Mouse (Mus musculus): ENCODE measurements around the gene Cela2a. TPM values are rescaled to one million over a fixed set of nuclear protein-coding genes. Genes with fewer than 3 reads are reported as not detected.
"Not testable (repeated sequence)": the region's sequence is repeated elsewhere in the genome, so short reads cannot be mapped to it uniquely, and the experiment has no call there.

Cela2a gene
- total and polyA plus RNA-seq, 2 experiments from 2014 or later: not detected

DNA sequence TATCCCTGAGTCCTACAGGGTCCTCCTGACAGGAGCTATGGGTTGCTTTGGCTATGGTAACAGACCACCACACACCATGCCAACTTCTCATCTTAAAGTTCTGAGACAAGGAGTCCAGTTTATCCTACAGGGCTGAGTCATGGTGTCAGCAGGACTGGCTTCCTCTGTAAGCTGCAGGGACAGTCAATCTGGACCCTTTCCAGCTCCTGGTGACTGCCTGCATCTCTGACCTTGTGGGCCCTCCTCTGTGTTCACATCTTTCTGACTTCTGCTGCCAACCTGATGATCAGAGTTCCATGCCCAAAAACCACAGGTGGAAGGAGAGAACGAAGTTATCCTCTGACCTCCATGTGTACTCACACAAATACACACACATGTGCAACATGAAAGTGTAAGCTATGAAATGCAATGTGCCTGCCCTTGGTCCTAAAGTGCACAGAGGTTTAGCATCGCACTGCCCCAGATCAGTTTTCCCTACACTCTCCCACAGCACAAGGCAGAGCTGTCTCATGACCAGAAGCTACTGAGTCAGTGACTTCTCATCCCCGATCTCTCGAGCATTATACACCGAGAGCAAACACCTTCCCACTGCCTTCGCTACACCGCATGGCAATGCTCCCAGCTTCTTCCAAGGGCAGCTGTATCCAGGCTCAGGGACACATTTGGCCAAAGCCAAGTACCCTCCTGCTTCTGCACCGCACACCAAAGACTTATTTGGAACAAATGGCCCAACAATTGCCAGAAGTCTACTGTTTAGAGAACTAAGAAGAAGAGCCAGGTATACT, 44.6 kb downstream of the Cela2a start:
- no peak overlapping the region for H3K4me2 ChIP-seq (ENCODE audit: low read depth, low read length, poor library complexity, severe bottlenecking)
- H3K9ac ChIP-seq (replicated peaks; ENCODE audit: low read length, poor library complexity, severe bottlenecking): no peak overlapping the region
- H3K27ac ChIP-seq (ENCODE audit: low read depth, low read length): no peak overlapping the region
- no peak overlapping the region for H3K4me3 ChIP-seq (ENCODE audit: low read depth, low read length)
- no peaks in the 10 kb centered on the region for H3K9me3 ChIP-seq (ENCODE audit: low read length)
- H3K36me3 ChIP-seq (ENCODE audit: insufficient read depth, low read length): peaks cover 60% of the 10 kb centered on the region
- no peak for TF ChIP-seq CTCF (IDR thresholded peaks at IDR 0.05)
- no peaks in the 10 kb centered on the region for H3K4me1 ChIP-seq (ENCODE audit: insufficient read depth, low read length)
- no peak for ATAC-seq (ENCODE audit: low FRiP score)
- no peaks in the 10 kb centered on the region for H3K27me3 ChIP-seq (ENCODE audit: insufficient read depth, low read length)
- 95% methylated on average over 8 of the region's 8 CpGs for WGBS
- no peak for DNase-seq (ENCODE audit: low spot score)

DNA sequence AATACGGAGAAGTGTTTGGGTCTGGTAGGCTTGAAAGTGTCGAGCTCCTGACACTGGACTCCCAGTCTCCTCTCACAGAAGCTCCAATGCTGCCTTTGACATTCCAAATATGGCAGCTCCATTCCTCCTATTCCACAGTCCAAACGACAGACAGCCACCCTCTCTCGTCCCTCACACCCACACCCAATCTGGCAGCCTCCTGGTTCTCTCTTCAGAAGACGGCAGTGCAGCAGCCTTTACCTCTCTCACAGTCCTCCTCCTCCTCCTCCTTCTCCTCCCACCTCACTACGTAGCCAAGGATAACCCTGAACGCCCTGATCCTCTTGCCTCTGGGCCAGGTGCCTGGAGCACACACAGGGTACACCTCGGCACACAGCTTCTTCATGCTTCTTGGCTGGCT, 46.1 kb downstream of the Cela2a start:
- WGBS: 90% methylated on average over 8 of the region's 8 CpGs
- H3K9ac ChIP-seq (replicated peaks; ENCODE audit: low read length, poor library complexity, severe bottlenecking): no peak overlapping the region
- peaks cover 65% of the 10 kb centered on the region for H3K36me3 ChIP-seq (ENCODE audit: insufficient read depth, low read length)
- H3K27me3 ChIP-seq (ENCODE audit: insufficient read depth, low read length): no peaks in the 10 kb centered on the region
- no peaks in the 10 kb centered on the region for H3K4me1 ChIP-seq (ENCODE audit: insufficient read depth, low read length)
- no peak overlapping the region for H3K27ac ChIP-seq (ENCODE audit: low read depth, low read length)
- no peak overlapping the region for H3K4me2 ChIP-seq (ENCODE audit: low read depth, low read length, poor library complexity, severe bottlenecking)
- no peak overlapping the region for H3K4me3 ChIP-seq (ENCODE audit: low read depth, low read length)
- H3K9me3 ChIP-seq (ENCODE audit: low read length): no peaks in the 10 kb centered on the region
- no peak for DNase-seq (ENCODE audit: low spot score)
- ATAC-seq (ENCODE audit: low FRiP score): no peak
- no peak for TF ChIP-seq CTCF (IDR thresholded peaks at IDR 0.05)

DNA sequence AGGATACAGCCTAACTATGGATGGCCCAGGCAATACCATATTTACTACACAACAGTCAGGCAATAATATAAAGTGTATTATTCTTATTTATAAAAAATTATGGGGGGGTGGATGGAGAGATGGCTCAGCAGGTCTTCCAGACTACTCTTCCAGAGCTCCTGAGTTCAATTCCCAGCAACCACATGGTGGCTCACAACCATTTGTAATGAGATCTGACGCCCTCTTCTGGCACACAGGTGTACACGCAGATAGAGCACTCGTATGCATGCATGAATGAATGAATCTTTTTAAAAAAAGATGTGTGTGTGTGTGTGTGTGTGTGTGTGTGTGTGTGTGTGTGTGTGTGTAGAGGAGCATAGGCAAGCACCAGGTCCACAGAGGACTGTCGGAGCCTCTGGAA, 52.9 kb downstream of the Cela2a start:
- peak; percentile 26; the same call in 1 of the 2 replicates for TF ChIP-seq CTCF (IDR thresholded peaks at IDR 0.05)
- not testable (repeated sequence) for DNase-seq (ENCODE audit: low spot score); H3K4me3 ChIP-seq (ENCODE audit: low read depth, low read length); ATAC-seq (ENCODE audit: low FRiP score); H3K9me3 ChIP-seq (ENCODE audit: low read length); H3K4me2 ChIP-seq (ENCODE audit: low read depth, low read length, poor library complexity, severe bottlenecking); H3K27ac ChIP-seq (ENCODE audit: low read depth, low read length); H3K27me3 ChIP-seq (ENCODE audit: insufficient read depth, low read length); H3K9ac ChIP-seq (replicated peaks; ENCODE audit: low read length, poor library complexity, severe bottlenecking); H3K4me1 ChIP-seq (ENCODE audit: insufficient read depth, low read length)
- H3K36me3 ChIP-seq (ENCODE audit: insufficient read depth, low read length): peaks cover 71% of the 10 kb centered on the region
- 91% methylated on average over 4 of the region's 4 CpGs for WGBS

DNA sequence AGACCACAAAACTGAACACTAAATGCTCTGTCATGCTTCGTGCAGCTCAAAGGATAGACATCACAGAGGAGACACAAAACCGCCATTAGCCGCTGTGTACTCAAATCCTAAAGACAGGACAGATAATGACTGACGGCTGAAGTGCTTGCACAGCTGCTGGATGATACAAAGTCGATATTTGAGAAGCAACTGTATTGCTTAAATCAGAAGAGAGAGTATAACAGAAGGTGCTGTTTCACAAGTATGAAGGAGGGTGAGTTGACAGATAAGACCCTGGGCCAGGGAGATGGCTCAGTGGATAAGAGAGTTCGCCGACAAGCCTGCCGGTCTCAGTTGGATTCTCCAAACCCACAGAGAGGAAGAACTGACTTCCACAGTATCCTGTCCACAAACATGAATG, 54.1 kb downstream of the Cela2a start:
- no peak for ATAC-seq (ENCODE audit: low FRiP score)
- Histone ChIP-seq H3K27ac (ENCODE audit: low read depth, low read length) (no peak overlapping the region), H3K27me3 (ENCODE audit: insufficient read depth, low read length) (no peaks in the 10 kb centered on the region), H3K9me3 (ENCODE audit: low read length) (no peaks in the 10 kb centered on the region), H3K4me3 (ENCODE audit: low read depth, low read length) (no peak overlapping the region), H3K4me2 (ENCODE audit: low read depth, low read length, poor library complexity, severe bottlenecking) (no peak overlapping the region), H3K4me1 (ENCODE audit: insufficient read depth, low read length) (no peaks in the 10 kb centered on the region), H3K9ac (replicated peaks; ENCODE audit: low read length, poor library complexity, severe bottlenecking) (no peak overlapping the region), H3K36me3 (ENCODE audit: insufficient read depth, low read length) (peaks cover 68% of the 10 kb centered on the region)
- TF ChIP-seq CTCF (IDR thresholded peaks at IDR 0.05): no peak
- DNase-seq (ENCODE audit: low spot score): no peak
- WGBS: 94% methylated on average over 8 of the region's 8 CpGs

DNA sequence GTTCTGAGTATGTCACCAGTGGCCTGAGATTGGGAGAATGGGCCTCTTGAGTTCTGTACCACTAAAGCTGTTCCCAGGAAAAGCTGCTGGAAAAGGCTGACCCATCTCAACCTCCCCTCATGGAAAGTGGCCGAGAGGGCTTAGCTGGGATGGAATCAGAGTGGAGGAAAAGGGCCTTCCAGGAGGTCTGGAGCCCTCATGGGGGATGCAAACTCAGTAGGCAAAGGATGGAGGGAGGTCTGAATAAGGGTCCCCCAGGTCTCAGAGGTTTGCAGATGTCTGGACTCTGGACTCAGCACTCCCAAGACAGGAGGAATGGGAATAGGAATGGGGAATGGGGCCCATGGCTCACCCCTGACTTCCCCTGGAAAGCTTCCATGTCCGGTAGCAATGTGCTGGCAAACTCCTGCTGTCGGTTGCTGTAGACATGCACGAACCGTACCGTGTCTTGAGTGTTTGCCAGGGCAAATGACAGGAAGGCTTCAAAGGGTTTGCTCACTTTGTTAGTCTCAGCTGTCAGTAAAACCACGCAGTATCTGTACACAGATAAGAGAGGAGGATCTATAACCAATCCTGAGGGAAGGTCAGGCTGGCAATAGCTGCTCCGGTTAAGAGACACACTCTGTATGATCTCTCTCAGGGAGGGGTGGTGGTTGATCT, 56.3 kb downstream of the Cela2a start:
- Histone ChIP-seq H3K4me2 (ENCODE audit: low read depth, low read length, poor library complexity, severe bottlenecking) (no peak overlapping the region), H3K27ac (ENCODE audit: low read depth, low read length) (no peak overlapping the region), H3K27me3 (ENCODE audit: insufficient read depth, low read length) (no peaks in the 10 kb centered on the region), H3K9ac (replicated peaks; ENCODE audit: low read length, poor library complexity, severe bottlenecking) (no peak overlapping the region), H3K36me3 (ENCODE audit: insufficient read depth, low read length) (peaks cover 65% of the 10 kb centered on the region), H3K9me3 (ENCODE audit: low read length) (no peaks in the 10 kb centered on the region), H3K4me1 (ENCODE audit: insufficient read depth, low read length) (no peaks in the 10 kb centered on the region), H3K4me3 (ENCODE audit: low read depth, low read length) (no peak overlapping the region)
- WGBS: 87% methylated on average over 8 of the region's 8 CpGs
- ATAC-seq (ENCODE audit: low FRiP score) (no peak), DNase-seq (ENCODE audit: low spot score) (no peak)
- TF ChIP-seq CTCF (IDR thresholded peaks at IDR 0.05): no peak

DNA sequence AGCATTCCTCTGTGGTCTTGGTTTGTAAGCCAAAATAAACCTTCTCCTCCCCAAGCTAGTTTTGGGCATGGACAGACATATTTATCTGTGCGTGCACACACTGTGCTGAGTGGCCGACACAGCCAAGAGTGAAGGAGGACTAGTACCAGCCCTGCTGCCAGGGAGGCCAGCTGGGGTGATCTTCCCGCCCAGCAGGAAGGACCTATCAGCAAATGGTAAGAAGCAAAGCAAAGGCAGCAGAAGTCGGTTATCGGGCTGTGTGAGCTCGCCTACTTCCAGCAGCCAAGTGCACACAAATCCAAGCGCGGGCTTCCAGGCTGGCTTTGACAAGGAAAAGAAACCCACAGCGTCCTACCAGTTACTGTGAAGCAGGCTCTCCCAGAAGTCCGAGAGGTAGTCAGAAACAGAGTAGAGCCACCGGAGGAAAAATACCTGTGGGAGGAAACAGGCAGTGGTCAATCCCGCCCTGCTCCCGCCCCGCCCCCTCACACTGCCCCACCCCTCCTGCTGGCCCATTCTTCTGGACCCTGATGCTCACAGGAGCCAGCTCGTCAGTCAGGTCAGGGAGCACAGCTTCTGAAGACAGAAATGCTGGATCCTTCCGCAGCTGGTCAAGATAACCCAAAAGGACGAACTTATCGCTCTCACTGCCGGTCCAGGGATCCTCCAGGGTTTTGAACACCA, 58.5 kb downstream of the Cela2a start:
- DNase-seq (ENCODE audit: low spot score): peak; percentile 65
- no peaks in the 10 kb centered on the region for H3K4me1 ChIP-seq (ENCODE audit: insufficient read depth, low read length)
- no peak overlapping the region for H3K4me3 ChIP-seq (ENCODE audit: low read depth, low read length)
- no peak for TF ChIP-seq CTCF (IDR thresholded peaks at IDR 0.05)
- no peak overlapping the region for H3K4me2 ChIP-seq (ENCODE audit: low read depth, low read length, poor library complexity, severe bottlenecking)
- 78% methylated on average over 19 of the region's 19 CpGs for whole genome bisulfite sequencing
- H3K9me3 ChIP-seq (ENCODE audit: low read length): no peaks in the 10 kb centered on the region
- 0 out of 2 replicates have a peak overlapping the region, but pooled peaks have one; percentile 39 for H3K27ac ChIP-seq (ENCODE audit: low read depth, low read length)
- no peak overlapping the region for H3K9ac ChIP-seq (replicated peaks; ENCODE audit: low read length, poor library complexity, severe bottlenecking)
- no peak for ATAC-seq (ENCODE audit: low FRiP score)
- H3K27me3 ChIP-seq (ENCODE audit: insufficient read depth, low read length): no peaks in the 10 kb centered on the region
- H3K36me3 ChIP-seq (ENCODE audit: insufficient read depth, low read length): peaks cover 74% of the 10 kb centered on the region
